Mouse (Mus musculus) cortical plate, adult 2 months (tissue): Measurements from ENCODE around the gene Samd3.

Experiments used
- CTCF ChIP-seq: fragments of 200-500 bp; IDR thresholded peaks from 2 replicates; pipeline ENCODE4 v1.5.1; 2011; ENCODE audit warnings: mild to moderate bottlenecking, control low read depth, low read length; ENCODE audit not compliant: insufficient read depth; ENCODE audit errors: extremely low read depth
- POLR2A ChIP-seq: fragments of 200-500 bp; IDR thresholded peaks from 2 replicates; pipeline ENCODE4 v1.6.1; 2011; ENCODE audit warnings: mild to moderate bottlenecking, low read length, control low read depth; ENCODE audit not compliant: insufficient read depth; ENCODE audit errors: extremely low read depth

GRCm38 (mm10) chr10:26185289-26185688 is 44.2 kb upstream of the Samd3 start:
- no peak for TF ChIP-seq CTCF
- TF ChIP-seq POLR2A: no peak
